Mouse (Mus musculus) forebrain, postnatal 0 days (tissue): ENCODE measurements around the gene Gm13693. TPM values are rescaled to one million over a fixed set of nuclear protein-coding genes. Genes with fewer than 3 reads are reported as not detected.
"Not testable (repeated sequence)": the region's sequence is repeated elsewhere in the genome, so short reads cannot be mapped to it uniquely, and the experiment has no call there.

Source experiments
- ATAC-seq: fragments of 200-750 bp; cut with Nextera tagmentation; 2 replicates; pipeline ENCODE4 v1.8.0; 2017; ENCODE audit warnings: mild to moderate bottlenecking, moderate library complexity
- DNase-seq: peaks from one replicate; pipeline ENCODE4 v3.0.0-alpha.2; 2015
- H3K27ac ChIP-seq: fragments of 300-500 bp; sonication (generic); 2 replicates; pipeline ENCODE4 v1.5.1; 2014; ENCODE audit warnings: low read depth, mild to moderate bottlenecking, antibody characterized with exemption, low read length, moderate library complexity, mixed read lengths
- H3K27me3 ChIP-seq: fragments of 300-500 bp; sonication (generic); 2 replicates; pipeline ENCODE4 v1.6.1; 2014; ENCODE audit warnings: mild to moderate bottlenecking, low read length, mixed read lengths; ENCODE audit not compliant: insufficient read depth
- H3K36me3 ChIP-seq: fragments of 300-500 bp; sonication (generic); 2 replicates; pipeline ENCODE4 v1.6.1; 2014; ENCODE audit warnings: mild to moderate bottlenecking, moderate library complexity; ENCODE audit not compliant: insufficient read depth
- H3K4me1 ChIP-seq: fragments of 300-500 bp; sonication (generic); 2 replicates; pipeline ENCODE4 v1.6.1; 2014; ENCODE audit warnings: antibody characterized with exemption; ENCODE audit not compliant: insufficient read depth
- H3K4me2 ChIP-seq: fragments of 300-500 bp; sonication (generic); 2 replicates; pipeline ENCODE4 v1.6.1; 2014; ENCODE audit warnings: low read depth, mild to moderate bottlenecking, moderate library complexity
- H3K4me3 ChIP-seq: fragments of 300-500 bp; sonication (generic); 2 replicates; pipeline ENCODE4 v1.5.1; 2014; ENCODE audit warnings: low read depth, low read length, mixed read lengths
- H3K9ac ChIP-seq: fragments of 300-500 bp; sonication (generic); 2 replicates; pipeline ENCODE4 v1.6.1; 2014; ENCODE audit warnings: mild to moderate bottlenecking
- H3K9me3 ChIP-seq: fragments of 300-500 bp; sonication (generic); 2 replicates; pipeline ENCODE4 v1.6.1; 2016; ENCODE audit warnings: low read length
- CTCF ChIP-seq: sonication (generic); IDR thresholded peaks from 2 replicates; pipeline ENCODE4 v1.5.1; 2016; ENCODE audit warnings: antibody characterized with exemption, control low read depth, low read depth
- WGBS: fragments of 180-500 bp; shearing (Covaris S2); extraction: QIAGEN DNeasy Blood & Tissue Kit; methylation state at CpG from one replicate; pipeline ENCODE4 v1.1.7; 2014; 5-methylcytosine and 5-hydroxymethylcytosine counted together
- polyA plus RNA-seq: library from polyadenylated mRNA; unstranded; fragments of >200 nt; fragmentation: Nextera tagmentation; extraction: Ambion mirVana; gene quantifications from 2 replicates; pipeline ENCODE4 v1.2.1, GENCODE M21; 2015
- total RNA-seq: library from RNA; depleted of rRNA; stranded (reverse); fragments of >200 nt; gene quantifications from 2 replicates; pipeline ENCODE4 v1.2.3, GENCODE M21; 2014; rRNA removed

Gene Gm13693
- total and polyA plus RNA-seq, 2 experiments from 2014 or later, result not detected

DNA sequence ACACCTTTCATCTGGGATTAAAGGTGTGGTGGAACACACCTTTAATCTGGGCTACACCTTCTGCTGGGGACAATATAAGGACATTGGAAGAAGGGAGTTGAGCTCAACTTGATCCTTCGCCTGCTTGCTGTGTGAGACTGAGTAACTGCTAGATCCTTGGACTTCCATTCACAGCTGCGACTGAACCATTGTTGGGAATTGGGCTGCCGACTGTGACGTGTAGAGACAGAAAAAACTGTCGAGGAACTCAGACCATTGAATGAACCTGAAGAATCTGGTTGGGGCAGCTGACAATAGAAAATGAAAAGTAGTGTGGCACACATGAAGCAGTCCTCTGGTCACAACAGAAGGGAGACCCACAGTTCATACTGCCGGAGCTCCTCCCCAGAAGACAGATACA lies 28.9 kb downstream of the Gm13693 start, which contains the start of gene Gm13691:
TSS of gene Gm13691 (plus strand) at position 301 of the 400 bp plus-strand sequence.
- not testable (repeated sequence) for H3K4me1 ChIP-seq, ATAC-seq, H3K9ac ChIP-seq, H3K27me3 ChIP-seq, H3K9me3 ChIP-seq, DNase-seq, H3K27ac ChIP-seq, H3K4me2 ChIP-seq, H3K36me3 ChIP-seq, H3K4me3 ChIP-seq
- WGBS, result no CpG with 5 or more reads among the region's 6 CpGs

DNA sequence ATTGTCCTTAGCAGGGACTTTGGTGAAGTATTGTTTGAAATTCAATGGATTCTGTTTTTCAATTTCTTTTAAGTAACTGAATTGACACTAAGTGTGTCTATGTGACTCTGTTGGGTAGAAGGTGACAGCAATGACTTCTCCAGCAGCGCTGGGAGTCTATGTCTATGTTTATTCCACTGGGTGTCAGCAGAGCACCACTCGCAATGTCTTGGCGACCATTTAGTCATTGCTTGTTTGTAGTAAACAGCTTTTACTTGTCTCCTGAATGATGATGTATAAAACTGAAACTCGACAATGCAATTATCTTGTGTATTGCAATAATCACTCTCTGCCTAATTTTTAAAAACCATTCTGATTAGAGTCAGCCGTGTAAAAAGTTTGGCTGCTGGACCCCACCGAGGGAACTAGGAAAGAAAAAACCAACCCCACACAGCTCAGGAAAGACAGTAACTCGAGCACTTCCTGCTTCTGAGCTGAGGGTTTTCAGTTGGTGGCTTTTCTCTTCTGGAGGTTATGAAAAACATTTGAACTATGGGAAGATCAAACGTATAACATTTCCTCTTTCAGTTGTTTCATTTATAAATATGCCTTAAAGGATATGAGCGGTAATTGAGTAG lies 32.4 kb downstream of the Gm13693 start:
- WGBS, result 63% methylated on average over 7 of the region's 9 CpGs
- H3K9me3 ChIP-seq, DNase-seq, H3K9ac ChIP-seq, H3K4me3 ChIP-seq, H3K27me3 ChIP-seq, H3K4me2 ChIP-seq, H3K36me3 ChIP-seq, ATAC-seq, H3K4me1 ChIP-seq, H3K27ac ChIP-seq: not testable (repeated sequence)

- not testable (repeated sequence) for DNase-seq, H3K36me3 ChIP-seq, H3K4me1 ChIP-seq, H3K27me3 ChIP-seq, H3K27ac ChIP-seq, H3K9ac ChIP-seq, ATAC-seq, H3K4me3 ChIP-seq, H3K4me2 ChIP-seq, H3K9me3 ChIP-seq
- no CpG with 5 or more reads among the region's 3 CpGs for WGBS
Measured at GRCm38 (mm10) chr2:83994526-83994925, 33.2 kb downstream of the Gm13693 start.

GRCm38 (mm10) chr2:84008913-84009312 lies 47.6 kb downstream of the Gm13693 start:
- peak; percentile 45; the same call in 1 of the 2 replicates for ATAC-seq
- WGBS, result 36% methylated on average over 1 of the region's 1 CpGs
- Histone ChIP-seq H3K36me3 (no peaks in the 10 kb centered on the region), H3K4me1 (no peaks in the 10 kb centered on the region), H3K4me3 (no peak overlapping the region), H3K4me2 (no peak overlapping the region), H3K27me3 (no peaks in the 10 kb centered on the region), H3K9ac (no peak overlapping the region), H3K9me3 (no peaks in the 10 kb centered on the region), H3K27ac (no peak overlapping the region)
- DNase-seq, result peak; percentile 18
- no peak for TF ChIP-seq CTCF

- no peaks in the 10 kb centered on the region for H3K9me3 ChIP-seq
- H3K4me3 ChIP-seq, result no peak overlapping the region
- H3K4me1 ChIP-seq, result no peaks in the 10 kb centered on the region
- DNase-seq, result no peak
- H3K36me3 ChIP-seq, result no peaks in the 10 kb centered on the region
- H3K27ac ChIP-seq, result no peak overlapping the region
- no peak overlapping the region for H3K9ac ChIP-seq
- no peak for TF ChIP-seq CTCF
- H3K4me2 ChIP-seq, result no peak overlapping the region
- 89% methylated on average over 3 of the region's 3 CpGs for WGBS
- no peaks in the 10 kb centered on the region for H3K27me3 ChIP-seq
- ATAC-seq, result no peak
Measured at GRCm38 (mm10) chr2:84009818-84010217, 48.5 kb downstream of the Gm13693 start.

Other genes starting within 250 kb of the Gm13693 start
- 17.2 and 27.7 TPM in 2 replicates for gene Itgav, start 237.1 kb upstream of the Gm13693 start, total RNA-seq
- gene Itgav, start 237.1 kb upstream of the Gm13693 start, polyA plus RNA-seq, result 17.6 and 22.6 TPM in 2 replicates
- 116 and 118 TPM in 2 replicates for gene Fam171b, start 148.9 kb upstream of the Gm13693 start, total RNA-seq
- gene Fam171b, start 148.9 kb upstream of the Gm13693 start, polyA plus RNA-seq, result 82.7 and 98.9 TPM in 2 replicates
- 0.15 and 0.48 TPM in 2 replicates for gene Zswim2, start 20.3 kb upstream of the Gm13693 start, total RNA-seq
- gene Zswim2, start 20.3 kb upstream of the Gm13693 start, polyA plus RNA-seq, result not detected in 2 replicates
- not detected in 2 replicates for gene Gm13698, start 5.8 kb upstream of the Gm13693 start, total RNA-seq
- not detected in 2 replicates for gene Gm13698, start 5.8 kb upstream of the Gm13693 start, polyA plus RNA-seq
- not detected in 2 replicates for gene Gm13695, start 5.8 kb downstream of the Gm13693 start, total RNA-seq
- gene Gm13695, start 5.8 kb downstream of the Gm13693 start, polyA plus RNA-seq, result not detected in 2 replicates
- gene Gm13696, start 11.6 kb downstream of the Gm13693 start, total RNA-seq, result not detected in 2 replicates
- gene Gm13696, start 11.6 kb downstream of the Gm13693 start, polyA plus RNA-seq, result not detected in 2 replicates
- gene Gm13694, start 17.4 kb downstream of the Gm13693 start, total RNA-seq, result not detected in 2 replicates
- not detected in 2 replicates for gene Gm13694, start 17.4 kb downstream of the Gm13693 start, polyA plus RNA-seq
- gene Gm13697, start 23.2 kb downstream of the Gm13693 start, total RNA-seq, result not detected in 2 replicates
- gene Gm13697, start 23.2 kb downstream of the Gm13693 start, polyA plus RNA-seq, result not detected in 2 replicates
- gene Gm13691, start 29.1 kb downstream of the Gm13693 start, total RNA-seq, result not detected in 2 replicates
- not detected in 2 replicates for gene Gm13691, start 29.1 kb downstream of the Gm13693 start, polyA plus RNA-seq